In genomic region chr12:111274447-111275149, GRCm38 (mm10) we compare ENCODE assay signal across 8 mouse cellular contexts. TPM values are rescaled to one million over a fixed set of nuclear protein-coding genes. Genes with fewer than 3 reads are reported as not detected.
A peak's percentile ranks its signal among the peaks of the same experiment; 100 is the strongest.
DNase-seq lines count a peak whose midpoint lies in the region; ATAC-seq and TF ChIP-seq lines count a peak whose summit lies in the region.

No protein-coding gene starts in this region.

- 2% methylated on average over 80 of the region's 80 CpGs for WGBS in heart, embryonic 15.5 days
- 3% methylated on average over 79 of the region's 80 CpGs for whole genome bisulfite sequencing in forebrain, embryonic 14.5 days
- WGBS in liver, postnatal 0 days (ENCODE audit: insufficient replicate concordance): 3% methylated on average over 67 of the region's 80 CpGs
- WGBS in lung, adult 2 months: 3% methylated on average over 80 of the region's 80 CpGs

- ATAC-seq in heart, embryonic 15.5 days (replicated peaks; ENCODE audit: insufficient number of reproducible peaks, insufficient read depth, low FRiP score, low read depth): 0 out of 2 replicates have a peak, but pooled peaks have one; percentile 40
- peak; percentile 40 for ATAC-seq in forebrain, embryonic 14.5 days
- no peak for ATAC-seq in liver, postnatal 0 days

- H3K27ac ChIP-seq in heart, embryonic 15.5 days: no peak overlapping the region
- H3K27ac ChIP-seq in forebrain, embryonic 14.5 days (ENCODE audit: low read depth, low read length): no peak overlapping the region
- no peak overlapping the region for H3K27ac ChIP-seq in liver, postnatal 0 days (ENCODE audit: low read depth)

- H3K4me2 ChIP-seq in heart, embryonic 15.5 days: peak overlapping the region; percentile 92
- H3K4me2 ChIP-seq in forebrain, embryonic 14.5 days (ENCODE audit: low read length): peak overlapping the region; percentile 67
- H3K4me2 ChIP-seq in liver, postnatal 0 days (ENCODE audit: low read depth, low read length): peak overlapping the region; percentile 61

- peaks cover 79% of the 10 kb centered on the region for H3K27me3 ChIP-seq in heart, embryonic 15.5 days
- H3K27me3 ChIP-seq in forebrain, embryonic 14.5 days (replicated peaks; ENCODE audit: control insufficient read depth, insufficient read depth, low read length): peaks cover 76% of the 10 kb centered on the region
- H3K27me3 ChIP-seq in liver, postnatal 0 days (ENCODE audit: insufficient read depth, low read length): peaks cover 75% of the 10 kb centered on the region

- peak overlapping the region; percentile 31 for H3K9ac ChIP-seq in heart, embryonic 15.5 days
- H3K9ac ChIP-seq in forebrain, embryonic 14.5 days (ENCODE audit: low read length): peak overlapping the region; percentile 55
- H3K9ac ChIP-seq in liver, postnatal 0 days (replicated peaks): no peak overlapping the region

- no peaks in the 10 kb centered on the region for H3K9me3 ChIP-seq in heart, embryonic 15.5 days (replicated peaks)
- H3K9me3 ChIP-seq in forebrain, embryonic 14.5 days (replicated peaks; ENCODE audit: control insufficient read depth, low read length): no peaks in the 10 kb centered on the region
- H3K9me3 ChIP-seq in liver, postnatal 0 days (ENCODE audit: low read length): peaks cover 5% of the 10 kb centered on the region

- no peak for TF ChIP-seq CTCF in liver, postnatal 0 days (IDR thresholded peaks at IDR 0.05; ENCODE audit: low read depth)
- TF ChIP-seq CTCF in lung, adult 2 months (IDR thresholded peaks at IDR 0.05; ENCODE audit: insufficient read depth, low read length): no peak

- peak overlapping the region; percentile 48 for H3K4me3 ChIP-seq in heart, embryonic 15.5 days
- peak overlapping the region; percentile 38 for H3K4me3 ChIP-seq in forebrain, embryonic 14.5 days (ENCODE audit: low read depth, low read length)
- H3K4me3 ChIP-seq in liver, postnatal 0 days (ENCODE audit: low read depth, low read length): peak overlapping the region; percentile 33
- H3K4me3 ChIP-seq in lung, adult 2 months (replicated peaks; ENCODE audit: extremely low read depth, low read depth, low read length): no peak overlapping the region

- no peak for DNase-seq in heart, postnatal 36 days
- DNase-seq in ZHBTc4 (ENCODE audit: low read depth, low spot score): peak; percentile 40
- peak; percentile 33 for DNase-seq in forebrain, embryonic 14.5 days (ENCODE audit: low spot score)
- no peak for DNase-seq in liver, postnatal 0 days
- DNase-seq in spleen, postnatal 14 days (ENCODE audit: low spot score in 2 of 2): no peak
- DNase-seq in lung, adult 2 months: no peak
- no peak for DNase-seq in kidney, adult 9 months

- peaks cover 36% of the 10 kb centered on the region for H3K4me1 ChIP-seq in heart, embryonic 15.5 days (replicated peaks)
- H3K4me1 ChIP-seq in forebrain, embryonic 14.5 days (ENCODE audit: control insufficient read depth, insufficient read depth, low read length): peaks cover 10% of the 10 kb centered on the region; the same call in 1 of the 2 replicates
- peaks cover 21% of the 10 kb centered on the region for H3K4me1 ChIP-seq in liver, postnatal 0 days (ENCODE audit: insufficient read depth)
- H3K4me1 ChIP-seq in lung, adult 2 months (ENCODE audit: control insufficient read depth, insufficient read depth, low read length): peaks cover 10% of the 10 kb centered on the region

- intact Hi-C loops in heart, postnatal 36 days (cut with DNase I): no loop called here

- TF ChIP-seq POLR2A in lung, adult 2 months (IDR thresholded peaks at IDR 0.05; ENCODE audit: borderline replicate concordance, extremely low read depth, low read depth, low read length): no peak

- no peak for TF ChIP-seq EP300 in liver, postnatal 0 days (IDR thresholded peaks at IDR 0.05; ENCODE audit: low read depth)

- H3K36me3 ChIP-seq in heart, embryonic 15.5 days: no peaks in the 10 kb centered on the region
- no peaks in the 10 kb centered on the region for H3K36me3 ChIP-seq in forebrain, embryonic 14.5 days (ENCODE audit: control insufficient read depth, insufficient read depth, low read length)
- H3K36me3 ChIP-seq in liver, postnatal 0 days (replicated peaks; ENCODE audit: insufficient read depth, low read length): no peaks in the 10 kb centered on the region

RNA-seq across cellular contexts. Expression of gene Amn, which starts 3.7 kb away (rescaled TPM):
- 1.4 and 2.0 TPM in 2 replicates for polyA plus RNA-seq in heart, embryonic 15.5 days (2015; fragmentation: Nextera tagmentation; extraction: Ambion mirVana)
- total RNA-seq in heart, postnatal 36 days (2021): not detected
- polyA plus RNA-seq in forebrain, embryonic 14.5 days (2014; fragmentation: Nextera tagmentation; extraction: Ambion mirVana): 1.9 and 2.9 TPM in 2 replicates
- 0.27 and 0.61 TPM in 2 replicates for polyA plus RNA-seq in liver, postnatal 0 days (2015; fragmentation: Nextera tagmentation; extraction: Ambion mirVana)
- 0.43 and 0.66 TPM in 2 replicates for polyA plus RNA-seq in lung, adult 2 months (2012; rRNA removed)

Comparison
In these comparisons a context has a peak if more than half of its experiments do, and no peak if none do; other contexts are left out.
1. DNase-seq: peak in ZHBTc4 (single experiment) and forebrain, embryonic 14.5 days (single experiment); none in heart, postnatal 36 days (0 of 2), liver, postnatal 0 days (single experiment), spleen, postnatal 14 days (0 of 2), lung, adult 2 months (single experiment) and kidney, adult 9 months (single experiment).
2. Peak in every context shown above with its lines, with median percentiles within 50 percentile points of each other: H3K4me2 ChIP-seq.